Comparison of ENCODE assay signal across 11 mouse cellular contexts in genomic region chr5:64377705-64378104, GRCm38 (mm10).
DNase-seq lines count a peak whose midpoint lies in the region; ATAC-seq and TF ChIP-seq lines count a peak whose summit lies in the region.
"Had no signal": no experiment of that assay in that cellular context is flagged by ENCODE, and none has a peak within 500 bp of the region (broad histone marks: within the 10 kb centered on the region; RNA-seq: fewer than 3 reads in every experiment).

No protein-coding gene starts in this region.

- no peak for TF ChIP-seq CTCF in small intestine, adult 2 months (IDR thresholded peaks at IDR 0.05; ENCODE audit: extremely low read depth, insufficient read length, insufficient replicate concordance, low read depth, low read length)

- no peak for DNase-seq in heart, embryonic 10.5 days (ENCODE audit: low spot score)
- DNase-seq in heart, adult 18-20 months: no peak
- DNase-seq in embryo, embryonic 11 days: no peak
- DNase-seq in kidney, adult 18-20 months: no peak
- DNase-seq: gastrocnemius, postnatal 10 days; heart, postnatal 4 days; thymus, adult 2 months had no signal

- ATAC-seq in neural tube, embryonic 13.5 days (ENCODE audit: low read depth): no peak
- ATAC-seq in neural tube, embryonic 15.5 days (ENCODE audit: low FRiP score): no peak
- no peak for ATAC-seq in limb, embryonic 12.5 days (ENCODE audit: insufficient number of reproducible peaks, insufficient read depth, low FRiP score, low TSS enrichment, low read depth)

- H3K4me1 ChIP-seq in heart, embryonic 10.5 days: peaks cover 55% of the 10 kb centered on the region
- H3K4me1 ChIP-seq in neural tube, embryonic 13.5 days (replicated peaks): peaks cover 41% of the 10 kb centered on the region
- H3K4me1 ChIP-seq in neural tube, embryonic 15.5 days: peaks cover 16% of the 10 kb centered on the region
- peaks cover 53% of the 10 kb centered on the region for H3K4me1 ChIP-seq in limb, embryonic 12.5 days (replicated peaks)
- peaks cover 23% of the 10 kb centered on the region for H3K4me1 ChIP-seq in small intestine, adult 2 months (ENCODE audit: control insufficient read depth, insufficient read depth, insufficient read length, low read length)

- no peaks in the 10 kb centered on the region for H3K27me3 ChIP-seq in heart, embryonic 10.5 days (ENCODE audit: insufficient read depth, poor library complexity, severe bottlenecking)
- no peaks in the 10 kb centered on the region for H3K27me3 ChIP-seq in neural tube, embryonic 13.5 days
- no peaks in the 10 kb centered on the region for H3K27me3 ChIP-seq in neural tube, embryonic 15.5 days (replicated peaks)
- H3K27me3 ChIP-seq in limb, embryonic 12.5 days: no peaks in the 10 kb centered on the region
- no peaks in the 10 kb centered on the region for H3K27me3 ChIP-seq in small intestine, adult 2 months (ENCODE audit: control insufficient read depth, insufficient read depth, low read length)

- no peak overlapping the region for H3K9ac ChIP-seq in neural tube, embryonic 13.5 days
- no peak overlapping the region for H3K9ac ChIP-seq in neural tube, embryonic 15.5 days (replicated peaks)
- no peak overlapping the region for H3K9ac ChIP-seq in limb, embryonic 12.5 days (replicated peaks)

- no peak overlapping the region for H3K4me3 ChIP-seq in heart, embryonic 10.5 days
- no peak overlapping the region for H3K4me3 ChIP-seq in neural tube, embryonic 13.5 days
- H3K4me3 ChIP-seq in neural tube, embryonic 15.5 days (replicated peaks): no peak overlapping the region
- H3K4me3 ChIP-seq in limb, embryonic 12.5 days (replicated peaks): no peak overlapping the region
- H3K4me3 ChIP-seq in small intestine, adult 2 months (ENCODE audit: low read depth, low read length): no peak overlapping the region

- peak overlapping the region; percentile 67 for H3K27ac ChIP-seq in heart, embryonic 10.5 days
- 0 out of 2 replicates have a peak overlapping the region, but pooled peaks have one; percentile 49 for H3K27ac ChIP-seq in neural tube, embryonic 13.5 days (replicated peaks)
- no peak overlapping the region for H3K27ac ChIP-seq in neural tube, embryonic 15.5 days (replicated peaks)
- peak overlapping the region; percentile 84; the same call in 1 of the 2 replicates for H3K27ac ChIP-seq in limb, embryonic 12.5 days
- peak overlapping the region; percentile 36; the same call in 1 of the 2 replicates for H3K27ac ChIP-seq in small intestine, adult 2 months (ENCODE audit: insufficient read depth, low read depth, low read length)

- WGBS in heart, embryonic 10.5 days: 74% methylated on average over 8 of the region's 8 CpGs
- WGBS in neural tube, embryonic 13.5 days: 74% methylated on average over 8 of the region's 8 CpGs
- 70% methylated on average over 8 of the region's 8 CpGs for WGBS in neural tube, embryonic 15.5 days
- 77% methylated on average over 8 of the region's 8 CpGs for WGBS in limb, embryonic 12.5 days
- 77% methylated on average over 8 of the region's 8 CpGs for WGBS in small intestine, adult 2 months

- TF ChIP-seq POLR2A in small intestine, adult 2 months (IDR thresholded peaks at IDR 0.05; ENCODE audit: low read depth, low read length): no peak

- no peaks in the 10 kb centered on the region for H3K36me3 ChIP-seq in heart, embryonic 10.5 days
- no peaks in the 10 kb centered on the region for H3K36me3 ChIP-seq in neural tube, embryonic 13.5 days
- no peaks in the 10 kb centered on the region for H3K36me3 ChIP-seq in neural tube, embryonic 15.5 days
- no peaks in the 10 kb centered on the region for H3K36me3 ChIP-seq in limb, embryonic 12.5 days
- no peaks in the 10 kb centered on the region for H3K36me3 ChIP-seq in small intestine, adult 2 months (ENCODE audit: control insufficient read depth, insufficient read depth, low read length)

- no peaks in the 10 kb centered on the region for H3K9me3 ChIP-seq in heart, embryonic 10.5 days
- H3K9me3 ChIP-seq in neural tube, embryonic 13.5 days: no peaks in the 10 kb centered on the region
- H3K9me3 ChIP-seq in neural tube, embryonic 15.5 days (replicated peaks): no peaks in the 10 kb centered on the region
- no peaks in the 10 kb centered on the region for H3K9me3 ChIP-seq in limb, embryonic 12.5 days

- H3K4me2 ChIP-seq in neural tube, embryonic 13.5 days: no peak overlapping the region
- H3K4me2 ChIP-seq in neural tube, embryonic 15.5 days: no peak overlapping the region
- no peak overlapping the region for H3K4me2 ChIP-seq in limb, embryonic 12.5 days
